Mouse (Mus musculus): ENCODE measurements at regions not wholly inside any gene's neighbourhood (a gene's known extent, or its start where the extent isn't known, plus 50 kb on each side); places are given as distances from the start of the nearest gene placed in this dataset.

- WGBS = 37% methylated on average over 4 of the region's 4 CpGs
- Histone ChIP-seq H3K4me3 (no peak overlapping the region), H3K36me3 (no peaks in the 10 kb centered on the region), H3K27ac (no peak overlapping the region), H3K27me3 (ENCODE audit: insufficient read depth, poor library complexity, severe bottlenecking) (no peaks in the 10 kb centered on the region), H3K9me3 (no peaks in the 10 kb centered on the region), H3K4me1 (no peaks in the 10 kb centered on the region)
- no peak for DNase-seq (ENCODE audit: low spot score)
Measured at GRCm38 (mm10) chr13:100939677-100940076, 106.5 kb upstream of the Slc30a5 start.

DNA sequence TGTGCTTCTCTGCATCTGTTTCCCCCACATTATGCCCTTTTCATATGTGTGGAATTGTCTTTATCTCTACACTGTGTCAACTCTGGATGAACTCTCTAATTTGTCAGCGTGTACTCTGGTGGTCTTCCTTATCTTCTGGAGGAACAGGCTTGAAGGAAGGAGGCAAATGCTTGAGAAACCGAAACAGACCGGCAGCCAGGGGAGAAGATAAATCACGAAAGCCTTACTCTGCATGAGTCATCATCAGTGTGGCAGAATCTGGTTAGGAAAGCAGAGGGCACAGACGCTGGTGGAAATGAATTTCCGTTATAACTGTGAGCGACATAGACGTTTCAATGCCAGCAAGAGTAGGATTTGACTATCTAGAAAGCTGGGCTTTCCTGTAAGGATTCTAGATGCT, 100.0 kb upstream of the Slc30a5 start:
- Histone ChIP-seq H3K4me3 (no peak overlapping the region), H3K36me3 (no peaks in the 10 kb centered on the region), H3K9me3 (no peaks in the 10 kb centered on the region), H3K27me3 (ENCODE audit: insufficient read depth, poor library complexity, severe bottlenecking) (no peaks in the 10 kb centered on the region), H3K4me1 (no peaks in the 10 kb centered on the region), H3K27ac (no peak overlapping the region)
- no peak for DNase-seq (ENCODE audit: low spot score)
- 63% methylated on average over 8 of the region's 8 CpGs for WGBS

- Histone ChIP-seq H3K27ac (no peak overlapping the region), H3K4me3 (no peak overlapping the region), H3K36me3 (no peaks in the 10 kb centered on the region), H3K4me1 (no peaks in the 10 kb centered on the region), H3K27me3 (ENCODE audit: insufficient read depth, poor library complexity, severe bottlenecking) (no peaks in the 10 kb centered on the region), H3K9me3 (no peaks in the 10 kb centered on the region)
- no peak for DNase-seq (ENCODE audit: low spot score)
- WGBS = 73% methylated on average over 2 of the region's 2 CpGs
Measured at GRCm38 (mm10) chr13:100899566-100899965, 66.3 kb upstream of the Slc30a5 start.

GRCm38 (mm10) chr13:100893871-100894270, 60.6 kb upstream of the Slc30a5 start:
- H3K27ac ChIP-seq = no peak overlapping the region
- H3K4me1 ChIP-seq = 0 out of 2 replicates have a peak, but pooled peaks cover 3% of the 10 kb centered on the region
- DNase-seq (ENCODE audit: low spot score) = no peak
- no peaks in the 10 kb centered on the region for H3K9me3 ChIP-seq
- no peaks in the 10 kb centered on the region for H3K27me3 ChIP-seq (ENCODE audit: insufficient read depth, poor library complexity, severe bottlenecking)
- H3K36me3 ChIP-seq = no peaks in the 10 kb centered on the region
- no peak overlapping the region for H3K4me3 ChIP-seq
- 87% methylated on average over 9 of the region's 9 CpGs for WGBS

GRCm38 (mm10) chr13:100893096-100893495, 59.9 kb upstream of the Slc30a5 start:
- Histone ChIP-seq H3K4me1 (0 out of 2 replicates have a peak, but pooled peaks cover 3% of the 10 kb centered on the region), H3K9me3 (no peaks in the 10 kb centered on the region), H3K27me3 (ENCODE audit: insufficient read depth, poor library complexity, severe bottlenecking) (no peaks in the 10 kb centered on the region), H3K27ac (no peak overlapping the region), H3K36me3 (no peaks in the 10 kb centered on the region), H3K4me3 (no peak overlapping the region)
- 78% methylated on average over 1 of the region's 1 CpGs for WGBS
- no peak for DNase-seq (ENCODE audit: low spot score)

- Histone ChIP-seq H3K9me3 (no peaks in the 10 kb centered on the region), H3K27me3 (ENCODE audit: insufficient read depth, poor library complexity, severe bottlenecking) (no peaks in the 10 kb centered on the region), H3K4me1 (0 out of 2 replicates have a peak, but pooled peaks cover 3% of the 10 kb centered on the region), H3K36me3 (no peaks in the 10 kb centered on the region), H3K4me3 (no peak overlapping the region), H3K27ac (no peak overlapping the region)
- 54% methylated on average over 13 of the region's 13 CpGs for WGBS
- no peak for DNase-seq (ENCODE audit: low spot score)
Measured at GRCm38 (mm10) chr13:100892647-100893071, 59.4 kb upstream of the Slc30a5 start.

DNA sequence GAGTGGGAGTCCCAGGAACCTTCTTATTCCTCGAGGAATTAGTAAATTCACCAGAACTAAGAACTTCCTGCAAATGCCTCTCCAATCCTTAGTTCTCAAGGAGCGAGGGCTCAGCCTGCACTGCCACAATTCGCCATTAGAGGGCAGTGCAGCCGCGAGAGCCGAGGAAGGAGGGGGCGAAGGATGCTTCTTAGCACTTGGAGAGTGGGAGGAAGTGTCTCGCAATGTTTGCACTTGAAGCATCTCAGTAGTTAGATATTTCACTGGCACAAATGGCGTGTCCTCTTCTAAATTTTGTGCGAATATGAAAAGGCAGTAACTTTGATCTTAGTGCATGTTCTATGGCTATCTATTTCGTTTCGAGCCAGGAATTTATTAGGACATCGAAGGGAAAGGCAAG, 59.0 kb upstream of the Slc30a5 start:
- Histone ChIP-seq H3K36me3 (no peaks in the 10 kb centered on the region), H3K27me3 (ENCODE audit: insufficient read depth, poor library complexity, severe bottlenecking) (no peaks in the 10 kb centered on the region), H3K27ac (no peak overlapping the region), H3K4me1 (0 out of 2 replicates have a peak, but pooled peaks cover 3% of the 10 kb centered on the region), H3K4me3 (no peak overlapping the region), H3K9me3 (no peaks in the 10 kb centered on the region)
- WGBS = 19% methylated on average over 13 of the region's 13 CpGs
- no peak for DNase-seq (ENCODE audit: low spot score)

DNA sequence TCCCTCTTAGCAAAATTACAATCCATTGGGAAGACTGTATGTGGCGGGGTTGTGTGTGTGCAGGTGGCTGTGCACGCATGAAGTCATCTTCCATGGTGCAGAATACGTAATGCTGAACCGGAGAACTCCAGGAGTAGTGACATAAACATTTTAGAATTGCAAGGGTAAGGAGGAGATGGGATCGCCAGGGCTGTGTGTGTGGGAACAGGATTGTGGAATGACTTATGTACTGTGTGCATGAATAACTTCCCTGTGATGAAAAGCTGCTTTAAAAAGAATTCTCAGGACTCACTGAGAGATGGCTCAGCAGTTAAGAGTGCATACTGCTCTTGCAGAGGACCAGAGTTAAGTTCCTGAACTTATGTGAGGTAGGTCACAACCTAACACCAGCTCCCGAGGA, 57.2 kb upstream of the Slc30a5 start:
- DNase-seq (ENCODE audit: low spot score) = no peak
- Histone ChIP-seq H3K4me1 (0 out of 2 replicates have a peak, but pooled peaks cover 3% of the 10 kb centered on the region), H3K27ac (no peak overlapping the region), H3K27me3 (ENCODE audit: insufficient read depth, poor library complexity, severe bottlenecking) (no peaks in the 10 kb centered on the region), H3K36me3 (no peaks in the 10 kb centered on the region), H3K4me3 (no peak overlapping the region), H3K9me3 (no peaks in the 10 kb centered on the region)
- WGBS = 81% methylated on average over 6 of the region's 6 CpGs

GRCm38 (mm10) chr13:100888481-100888880, 55.3 kb upstream of the Slc30a5 start:
- 0 out of 2 replicates have a peak, but pooled peaks cover 3% of the 10 kb centered on the region for H3K4me1 ChIP-seq
- H3K27me3 ChIP-seq (ENCODE audit: insufficient read depth, poor library complexity, severe bottlenecking) = no peaks in the 10 kb centered on the region
- no peak overlapping the region for H3K27ac ChIP-seq
- H3K36me3 ChIP-seq = no peaks in the 10 kb centered on the region
- no peak overlapping the region for H3K4me3 ChIP-seq
- 81% methylated on average over 5 of the region's 5 CpGs for WGBS
- no peaks in the 10 kb centered on the region for H3K9me3 ChIP-seq
- DNase-seq (ENCODE audit: low spot score) = no peak

DNA sequence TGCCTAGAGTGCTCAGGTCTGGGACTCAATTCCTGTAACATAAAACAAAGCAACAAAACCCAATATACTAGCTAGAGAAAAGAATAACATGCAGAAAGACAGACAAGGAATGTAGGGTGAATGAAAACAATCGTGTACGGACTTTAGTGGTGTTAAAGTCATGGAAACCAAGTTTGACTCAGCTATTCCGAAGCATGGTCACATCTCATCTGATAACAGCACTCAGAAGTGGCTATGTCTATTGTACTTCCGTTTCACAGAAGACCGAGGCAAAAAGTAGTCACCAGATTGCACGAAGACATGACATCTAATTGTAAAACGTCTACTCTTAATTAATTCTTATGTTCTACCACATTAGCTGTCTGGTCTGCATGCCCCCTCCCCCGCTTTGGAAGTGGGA, 50.5 kb upstream of the Slc30a5 start:
- no peak overlapping the region for H3K4me3 ChIP-seq
- H3K9me3 ChIP-seq = no peaks in the 10 kb centered on the region
- H3K36me3 ChIP-seq = no peaks in the 10 kb centered on the region
- DNase-seq (ENCODE audit: low spot score) = no peak
- H3K4me1 ChIP-seq = no peaks in the 10 kb centered on the region
- WGBS = 71% methylated on average over 8 of the region's 8 CpGs
- no peaks in the 10 kb centered on the region for H3K27me3 ChIP-seq (ENCODE audit: insufficient read depth, poor library complexity, severe bottlenecking)
- H3K27ac ChIP-seq = no peak overlapping the region

Measured in heart, embryonic 10.5 days (tissue).